Mouse (Mus musculus) megakaryocyte, embryonic 14.5 days (primary cell): Measurements from ENCODE around the gene Smim27.

ENCODE experiments used
- FLI1 ChIP-seq: IDR thresholded peaks from 2 replicates; pipeline ENCODE4 v1.6.1; 2012; ENCODE audit warnings: low read length, inconsistent platforms, mixed read lengths
- GATA1 ChIP-seq: IDR thresholded peaks from 3 replicates; pipeline ENCODE4 v1.6.1; 2012; ENCODE audit warnings: mixed read lengths, low read length, inconsistent platforms, borderline replicate concordance

GRCm38 (mm10) chr4:40268204-40268813 is 1.1 kb upstream of the Smim27 start:
- TF ChIP-seq GATA1 (no peak), FLI1 (no peak)
